Mouse (Mus musculus): ENCODE results near the gene Atp8a1. TPM values are rescaled to one million over a fixed set of nuclear protein-coding genes. Genes with fewer than 3 reads are reported as not detected.
A peak's percentile ranks its signal among the peaks of the same experiment; 100 is the strongest.

The Atp8a1 gene
- polyA plus RNA-seq, 1 experiment from 2014 or later, result 50.8 TPM

DNA sequence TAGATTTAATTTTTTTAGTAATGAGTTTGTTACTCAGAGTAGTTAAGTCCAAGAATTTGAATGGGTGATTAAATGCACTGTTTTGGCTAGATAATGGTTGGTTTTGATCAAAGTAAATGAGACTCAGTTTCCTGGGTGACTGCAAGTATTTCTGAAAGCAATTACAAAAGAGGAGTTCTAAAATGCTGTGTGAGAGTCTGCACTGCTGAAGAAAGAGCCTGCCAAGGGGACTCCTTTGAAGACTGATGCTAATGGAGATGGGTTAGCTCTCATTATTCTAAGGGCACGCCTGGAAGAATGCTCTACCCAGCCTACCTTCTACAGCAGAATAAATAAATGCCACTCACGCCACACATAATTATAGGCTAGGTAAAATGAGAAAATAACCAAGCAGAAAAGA, 94.2 kb downstream of the Atp8a1 start:
- no peak overlapping the region; the same call in 1 of the 2 replicates for H3K27ac ChIP-seq (ENCODE audit: low read depth, low read length)
- H3K27me3 ChIP-seq (replicated peaks; ENCODE audit: control insufficient read depth, insufficient read depth, low read length), result no peaks in the 10 kb centered on the region
- ATAC-seq, result peak; percentile 65
- no peak overlapping the region for H3K4me2 ChIP-seq (ENCODE audit: low read length)
- H3K36me3 ChIP-seq (ENCODE audit: control insufficient read depth, insufficient read depth, low read length), result peaks cover 12% of the 10 kb centered on the region; the same call in 1 of the 2 replicates
- H3K4me3 ChIP-seq (ENCODE audit: low read length), result no peak overlapping the region
- H3K4me1 ChIP-seq (ENCODE audit: control insufficient read depth, insufficient read depth, low read depth, low read length), result peaks cover 6% of the 10 kb centered on the region
- H3K9me3 ChIP-seq (ENCODE audit: control insufficient read depth, low read length), result no peaks in the 10 kb centered on the region
- no peak overlapping the region for H3K9ac ChIP-seq (ENCODE audit: low read depth, low read length)
- WGBS, result 22% methylated on average over 2 of the region's 2 CpGs

DNA sequence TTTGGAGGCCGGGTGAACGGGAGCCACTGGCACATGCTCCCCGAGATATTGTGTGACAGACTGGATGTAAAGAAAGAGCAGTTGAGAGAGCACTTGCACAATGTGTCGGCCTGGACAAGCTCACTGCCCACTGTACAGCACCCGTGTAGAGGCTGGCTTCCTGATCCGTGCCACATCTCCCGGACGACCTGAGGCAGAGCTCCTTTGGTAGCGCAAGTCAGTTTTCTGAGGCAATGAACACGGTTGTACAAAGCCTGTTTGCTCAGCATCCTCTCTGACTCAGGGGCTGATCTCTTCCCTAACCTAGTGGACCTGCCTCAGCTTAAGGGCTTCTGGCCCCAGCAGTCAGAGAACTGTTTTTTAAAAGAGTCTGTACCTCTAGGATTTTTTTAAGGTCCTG, 94.6 kb downstream of the Atp8a1 start:
- Histone ChIP-seq H3K9me3 (ENCODE audit: control insufficient read depth, low read length) (no peaks in the 10 kb centered on the region), H3K4me3 (ENCODE audit: low read length) (no peak overlapping the region), H3K4me2 (ENCODE audit: low read length) (no peak overlapping the region), H3K9ac (ENCODE audit: low read depth, low read length) (no peak overlapping the region), H3K27ac (ENCODE audit: low read depth, low read length) (peak overlapping the region; percentile 55), H3K27me3 (replicated peaks; ENCODE audit: control insufficient read depth, insufficient read depth, low read length) (no peaks in the 10 kb centered on the region), H3K36me3 (ENCODE audit: control insufficient read depth, insufficient read depth, low read length) (peaks cover 12% of the 10 kb centered on the region; the same call in 1 of the 2 replicates), H3K4me1 (ENCODE audit: control insufficient read depth, insufficient read depth, low read depth, low read length) (peaks cover 6% of the 10 kb centered on the region)
- ATAC-seq, result peak; percentile 86
- 13% methylated on average over 10 of the region's 10 CpGs for WGBS

DNA sequence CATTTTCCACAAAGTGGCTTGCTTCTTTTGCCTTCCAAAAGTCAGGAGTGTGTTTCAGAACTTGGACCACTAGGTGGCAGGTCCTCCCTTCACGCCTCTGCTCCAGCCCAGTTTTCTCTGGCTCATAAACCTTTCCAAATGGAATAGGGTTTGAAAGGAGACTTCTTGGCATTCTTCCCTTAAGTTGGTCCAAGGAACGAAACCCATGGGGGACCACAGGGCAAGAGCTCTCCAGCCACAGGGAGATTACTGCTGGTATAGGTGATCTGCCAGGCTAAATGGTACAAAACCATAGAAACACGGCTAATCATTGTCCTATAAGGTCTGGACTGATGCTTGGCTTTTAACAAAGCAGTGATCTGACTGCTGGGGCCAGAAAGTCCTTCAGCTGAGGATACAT, 95.2 kb downstream of the Atp8a1 start:
- 16% methylated on average over 3 of the region's 3 CpGs for WGBS

DNA sequence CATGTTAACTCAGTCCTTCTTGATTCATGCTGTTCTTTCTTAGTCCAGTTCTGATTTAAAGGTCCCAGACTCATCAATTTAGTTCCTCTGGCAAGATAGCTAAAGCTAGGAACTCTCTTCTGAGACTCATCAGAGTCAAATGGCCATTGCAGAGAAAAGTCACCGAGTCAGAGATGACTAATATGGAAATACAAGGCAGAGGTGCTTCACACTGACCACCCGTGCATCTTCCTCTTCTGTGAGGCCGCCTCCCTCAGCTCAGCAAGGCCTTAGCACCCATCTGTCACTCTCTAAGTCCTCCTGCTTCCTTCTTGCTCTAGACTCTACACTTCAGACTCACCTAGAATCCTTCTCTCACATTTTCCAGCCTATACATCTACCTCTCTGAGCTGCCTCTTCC, 108.0 kb downstream of the Atp8a1 start:
- Histone ChIP-seq H3K36me3 (ENCODE audit: control insufficient read depth, insufficient read depth, low read length) (peaks cover 6% of the 10 kb centered on the region; the same call in 1 of the 2 replicates), H3K9ac (ENCODE audit: low read depth, low read length) (no peak overlapping the region), H3K27me3 (replicated peaks; ENCODE audit: control insufficient read depth, insufficient read depth, low read length) (no peaks in the 10 kb centered on the region), H3K9me3 (ENCODE audit: control insufficient read depth, low read length) (no peaks in the 10 kb centered on the region), H3K4me3 (ENCODE audit: low read length) (no peak overlapping the region), H3K4me2 (ENCODE audit: low read length) (no peak overlapping the region), H3K4me1 (ENCODE audit: control insufficient read depth, insufficient read depth, low read depth, low read length) (no peaks in the 10 kb centered on the region), H3K27ac (ENCODE audit: low read depth, low read length) (no peak overlapping the region)
- 86% methylated on average over 3 of the region's 3 CpGs for WGBS
- ATAC-seq, result no peak

More for the DNA sequence above, 95.2 kb downstream of the Atp8a1 start:
- H3K27me3 ChIP-seq (replicated peaks; ENCODE audit: control insufficient read depth, insufficient read depth, low read length), result no peaks in the 10 kb centered on the region
- H3K36me3 ChIP-seq (ENCODE audit: control insufficient read depth, insufficient read depth, low read length), result peaks cover 14% of the 10 kb centered on the region; the same call in 1 of the 2 replicates
- H3K9ac ChIP-seq (ENCODE audit: low read depth, low read length), result no peak overlapping the region
- peaks cover 6% of the 10 kb centered on the region for H3K4me1 ChIP-seq (ENCODE audit: control insufficient read depth, insufficient read depth, low read depth, low read length)
- peak overlapping the region; percentile 65 for H3K27ac ChIP-seq (ENCODE audit: low read depth, low read length)
- H3K4me2 ChIP-seq (ENCODE audit: low read length), result no peak overlapping the region
- no peak overlapping the region for H3K4me3 ChIP-seq (ENCODE audit: low read length)
- ATAC-seq, result peak; percentile 71
- no peaks in the 10 kb centered on the region for H3K9me3 ChIP-seq (ENCODE audit: control insufficient read depth, low read length)

DNA sequence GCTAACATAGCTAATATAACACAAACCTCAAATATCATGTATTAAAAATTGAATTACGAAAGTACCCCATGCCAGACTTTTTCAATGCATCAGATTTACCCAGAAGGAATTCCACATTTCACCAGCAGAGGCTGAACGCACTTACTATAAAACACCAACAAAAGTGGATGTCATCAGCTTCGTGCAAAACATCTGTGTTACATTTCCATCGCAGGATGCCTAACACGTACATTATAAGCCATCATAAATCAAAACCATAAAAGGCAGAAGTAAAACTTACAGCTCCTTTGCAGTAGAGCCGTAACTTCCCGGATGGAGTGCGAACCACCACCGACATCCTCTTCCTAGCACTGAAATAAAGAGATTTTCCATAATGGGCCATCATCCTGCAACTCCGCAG, 109.1 kb downstream of the Atp8a1 start:
- ATAC-seq, result no peak
- Histone ChIP-seq H3K4me3 (ENCODE audit: low read length) (no peak overlapping the region), H3K27ac (ENCODE audit: low read depth, low read length) (no peak overlapping the region), H3K4me1 (ENCODE audit: control insufficient read depth, insufficient read depth, low read depth, low read length) (no peaks in the 10 kb centered on the region), H3K9ac (ENCODE audit: low read depth, low read length) (no peak overlapping the region), H3K9me3 (ENCODE audit: control insufficient read depth, low read length) (no peaks in the 10 kb centered on the region), H3K4me2 (ENCODE audit: low read length) (no peak overlapping the region), H3K36me3 (ENCODE audit: control insufficient read depth, insufficient read depth, low read length) (no peaks in the 10 kb centered on the region), H3K27me3 (replicated peaks; ENCODE audit: control insufficient read depth, insufficient read depth, low read length) (no peaks in the 10 kb centered on the region)
- whole genome bisulfite sequencing, result 90% methylated on average over 10 of the region's 10 CpGs

DNA sequence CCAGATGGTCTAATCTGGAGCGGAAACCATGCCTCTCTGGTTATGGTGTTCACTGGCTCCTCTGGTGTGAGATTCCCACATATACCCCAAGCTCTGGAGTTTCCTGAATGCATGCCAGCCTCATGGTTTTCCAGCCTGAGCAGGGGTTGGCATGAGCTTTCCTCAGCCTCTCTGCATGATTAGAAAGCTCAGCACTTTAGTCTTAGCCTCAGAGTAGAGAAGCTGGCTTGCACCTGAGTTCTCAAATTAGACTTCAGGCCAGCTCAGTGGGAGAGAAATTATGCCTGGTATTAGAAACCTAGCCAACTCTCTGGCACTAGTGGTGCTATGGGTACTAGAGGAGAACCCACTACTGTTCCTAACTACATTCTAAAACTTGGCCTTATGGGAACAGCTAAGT, 111.5 kb downstream of the Atp8a1 start:
- no peak overlapping the region for H3K4me2 ChIP-seq (ENCODE audit: low read length)
- H3K36me3 ChIP-seq (ENCODE audit: control insufficient read depth, insufficient read depth, low read length), result no peaks in the 10 kb centered on the region; the same call in 1 of the 2 replicates
- 92% methylated on average over 1 of the region's 1 CpGs for WGBS
- H3K4me3 ChIP-seq (ENCODE audit: low read length), result no peak overlapping the region
- no peaks in the 10 kb centered on the region for H3K4me1 ChIP-seq (ENCODE audit: control insufficient read depth, insufficient read depth, low read depth, low read length)
- ATAC-seq, result no peak; the same call in 1 of the 2 replicates
- no peak overlapping the region for H3K9ac ChIP-seq (ENCODE audit: low read depth, low read length)
- H3K27me3 ChIP-seq (replicated peaks; ENCODE audit: control insufficient read depth, insufficient read depth, low read length), result no peaks in the 10 kb centered on the region
- H3K27ac ChIP-seq (ENCODE audit: low read depth, low read length), result no peak overlapping the region
- no peaks in the 10 kb centered on the region for H3K9me3 ChIP-seq (ENCODE audit: control insufficient read depth, low read length)

DNA sequence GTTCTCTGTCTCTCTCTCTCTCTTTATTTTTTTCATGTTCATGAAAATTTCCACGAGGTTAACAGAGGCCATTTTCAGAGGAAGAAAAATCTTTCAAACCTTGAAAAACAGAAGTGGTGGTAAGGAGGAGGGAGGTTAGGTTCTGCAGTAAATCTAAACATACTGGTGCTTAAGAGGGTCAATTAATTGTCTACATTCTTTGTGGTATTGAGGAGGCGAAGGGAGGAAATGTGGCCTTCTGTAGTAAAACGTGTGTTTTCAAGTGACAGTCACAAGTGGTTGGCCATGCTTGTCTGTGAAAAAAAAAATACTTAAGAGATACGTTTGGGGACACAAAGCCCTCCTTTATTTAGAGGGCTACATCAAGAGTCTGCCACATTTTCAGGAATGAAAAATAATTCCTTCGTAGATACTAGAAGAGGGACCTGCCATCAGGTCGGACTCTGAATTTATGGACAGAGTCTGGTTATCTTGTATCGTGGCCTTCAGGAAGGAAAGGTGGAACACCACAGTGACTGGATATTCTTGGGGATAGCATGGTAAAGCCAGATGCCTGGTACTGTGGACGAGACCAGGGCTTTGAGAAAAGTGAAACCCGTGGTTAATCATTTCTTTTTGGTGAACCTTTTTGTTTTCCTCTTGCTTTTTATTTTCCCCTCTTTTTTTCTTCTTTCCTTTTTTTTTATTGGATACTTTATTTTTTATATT, 113.5 kb downstream of the Atp8a1 start:
- no peak for ATAC-seq
- H3K4me1 ChIP-seq (ENCODE audit: control insufficient read depth, insufficient read depth, low read depth, low read length), result no peaks in the 10 kb centered on the region
- 74% methylated on average over 9 of the region's 9 CpGs for WGBS

DNA sequence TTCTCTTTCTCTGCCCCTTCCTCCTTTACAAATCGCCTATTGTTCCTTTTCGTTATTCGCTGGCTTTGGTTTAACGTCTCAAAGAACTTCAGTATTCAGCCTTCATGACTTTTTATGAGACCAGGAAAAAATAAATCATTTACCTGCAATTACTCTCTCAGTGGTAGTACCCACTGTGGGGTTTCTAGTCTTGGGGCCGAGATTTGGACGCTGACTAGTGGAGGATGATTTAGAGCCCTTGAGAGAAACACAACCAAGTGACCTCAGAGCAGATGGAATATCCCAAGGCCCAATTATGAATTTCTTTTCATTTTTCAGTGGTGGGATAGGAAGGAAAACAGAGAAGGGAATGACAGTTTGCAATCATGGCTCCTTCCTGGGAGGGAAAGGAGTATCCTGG, 114.1 kb downstream of the Atp8a1 start:
- Histone ChIP-seq H3K4me2 (ENCODE audit: low read length) (no peak overlapping the region), H3K4me1 (ENCODE audit: control insufficient read depth, insufficient read depth, low read depth, low read length) (no peaks in the 10 kb centered on the region), H3K9ac (ENCODE audit: low read depth, low read length) (no peak overlapping the region), H3K36me3 (ENCODE audit: control insufficient read depth, insufficient read depth, low read length) (peaks cover 9% of the 10 kb centered on the region), H3K27me3 (replicated peaks; ENCODE audit: control insufficient read depth, insufficient read depth, low read length) (no peaks in the 10 kb centered on the region), H3K9me3 (ENCODE audit: control insufficient read depth, low read length) (no peaks in the 10 kb centered on the region), H3K27ac (ENCODE audit: low read depth, low read length) (no peak overlapping the region), H3K4me3 (ENCODE audit: low read length) (no peak overlapping the region)
- ATAC-seq, result no peak
- WGBS, result 69% methylated on average over 6 of the region's 6 CpGs

More for the DNA sequence above, 113.5 kb downstream of the Atp8a1 start:
- H3K4me2 ChIP-seq (ENCODE audit: low read length), result no peak overlapping the region
- H3K36me3 ChIP-seq (ENCODE audit: control insufficient read depth, insufficient read depth, low read length), result peaks cover 7% of the 10 kb centered on the region
- H3K27ac ChIP-seq (ENCODE audit: low read depth, low read length), result no peak overlapping the region
- H3K9ac ChIP-seq (ENCODE audit: low read depth, low read length), result no peak overlapping the region
- no peaks in the 10 kb centered on the region for H3K27me3 ChIP-seq (replicated peaks; ENCODE audit: control insufficient read depth, insufficient read depth, low read length)
- H3K4me3 ChIP-seq (ENCODE audit: low read length), result no peak overlapping the region
- H3K9me3 ChIP-seq (ENCODE audit: control insufficient read depth, low read length), result no peaks in the 10 kb centered on the region

DNA sequence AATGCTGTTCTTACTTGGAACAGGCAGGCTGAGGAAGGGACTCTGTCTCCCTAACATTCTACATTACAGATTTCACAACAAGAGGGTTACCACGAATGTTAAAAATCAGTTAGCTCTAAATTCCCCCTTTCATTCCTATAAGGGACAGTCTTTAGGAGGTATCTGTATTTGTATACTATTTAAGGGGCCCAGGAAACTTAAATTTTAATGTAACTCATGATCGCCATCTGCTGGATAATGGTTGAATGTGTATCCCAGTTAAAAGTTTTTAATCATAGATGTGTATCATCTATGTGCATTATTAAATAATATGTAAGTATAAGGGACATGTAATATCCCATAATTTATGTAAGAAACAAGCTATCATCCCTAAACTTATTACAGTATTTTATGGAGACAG, 119.5 kb downstream of the Atp8a1 start:
- Histone ChIP-seq H3K36me3 (ENCODE audit: control insufficient read depth, insufficient read depth, low read length) (peaks cover 11% of the 10 kb centered on the region), H3K27me3 (replicated peaks; ENCODE audit: control insufficient read depth, insufficient read depth, low read length) (no peaks in the 10 kb centered on the region), H3K27ac (ENCODE audit: low read depth, low read length) (no peak overlapping the region), H3K9me3 (ENCODE audit: control insufficient read depth, low read length) (no peaks in the 10 kb centered on the region), H3K9ac (ENCODE audit: low read depth, low read length) (no peak overlapping the region), H3K4me2 (ENCODE audit: low read length) (no peak overlapping the region), H3K4me3 (ENCODE audit: low read length) (no peak overlapping the region), H3K4me1 (ENCODE audit: control insufficient read depth, insufficient read depth, low read depth, low read length) (no peaks in the 10 kb centered on the region)
- ATAC-seq, result no peak
- 13% methylated on average over 2 of the region's 2 CpGs for WGBS

Data from hindbrain, embryonic 16.5 days (tissue).